Mouse (Mus musculus): ENCODE measurements around the gene Epor.

Epor gene

DNA sequence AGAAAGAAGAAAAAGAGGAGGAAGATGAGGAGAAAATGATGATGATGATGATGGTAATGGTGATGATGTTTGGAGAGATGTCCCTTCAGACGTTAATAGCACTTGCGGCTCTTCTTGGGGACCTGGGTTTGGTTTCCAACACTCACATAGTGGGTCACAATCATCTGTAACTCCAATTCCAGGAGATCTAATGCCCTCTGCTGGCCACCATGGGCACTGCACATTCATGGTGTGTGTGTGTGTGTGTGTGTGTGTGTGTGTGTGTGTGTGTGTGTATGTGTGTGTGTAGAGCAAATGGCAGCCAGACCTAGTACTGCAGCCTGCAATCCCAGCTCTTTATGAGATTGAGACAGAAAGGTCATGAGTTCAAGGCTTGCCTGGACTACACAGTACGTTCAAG, 11.3 kb downstream of the Epor start:
- peaks cover 33% of the 10 kb centered on the region for H3K4me1 ChIP-seq (replicated peaks; ENCODE audit: low read depth, low read length)
- TF ChIP-seq CTCF (conservative IDR thresholded peaks at IDR 0.05; ENCODE audit: low read length) (peak; percentile 47), POU5F1 (IDR thresholded peaks at IDR 0.05; ENCODE audit: borderline replicate concordance, low read length) (no peak)

GRCm38 (mm10) chr9:21950322-21950721, 13.0 kb downstream of the Epor start:
- peaks cover 28% of the 10 kb centered on the region for H3K4me1 ChIP-seq (replicated peaks; ENCODE audit: low read depth, low read length)

More for the DNA sequence above, 11.3 kb downstream of the Epor start:
- Histone ChIP-seq H3K36me3 (ENCODE audit: insufficient read depth, low read length) (peaks cover 4% of the 10 kb centered on the region), H3K4me3 (replicated peaks; ENCODE audit: low read length) (no peak overlapping the region), H3K9me3 (ENCODE audit: low read length) (0 out of 2 replicates have a peak, but pooled peaks cover 4% of the 10 kb centered on the region), H3K27me3 (ENCODE audit: insufficient read depth, low read length) (peaks cover 28% of the 10 kb centered on the region)

DNA sequence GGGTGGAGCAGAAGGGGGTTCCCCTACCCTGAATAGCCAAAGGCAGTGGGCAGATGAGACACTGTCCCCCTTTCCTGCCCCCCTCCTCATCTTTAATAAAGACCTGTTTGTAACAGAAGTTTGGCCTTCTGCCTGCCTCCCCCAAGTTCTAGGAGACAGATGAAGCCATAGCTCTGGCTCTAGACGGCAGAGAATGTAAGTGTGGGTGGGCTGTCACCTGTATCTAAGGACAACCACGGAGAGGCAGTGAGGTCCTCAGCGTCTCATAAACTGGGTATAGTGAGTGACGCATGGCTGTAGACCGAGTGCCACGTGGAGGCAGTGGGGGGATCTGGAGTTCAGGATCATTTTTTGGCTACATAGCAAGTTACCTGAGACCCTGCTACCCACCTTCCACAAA, 14.5 kb downstream of the Epor start:
- TF ChIP-seq POU5F1 (IDR thresholded peaks at IDR 0.05; ENCODE audit: borderline replicate concordance, low read length): no peak
- no peak for TF ChIP-seq NANOG (IDR thresholded peaks at IDR 0.05; ENCODE audit: borderline replicate concordance, low read length)
- TF ChIP-seq CTCF (conservative IDR thresholded peaks at IDR 0.05; ENCODE audit: low read length): no peak
- Histone ChIP-seq H3K36me3 (ENCODE audit: insufficient read depth, low read length) (no peaks in the 10 kb centered on the region), H3K4me1 (replicated peaks; ENCODE audit: low read depth, low read length) (peaks cover 34% of the 10 kb centered on the region), H3K4me3 (replicated peaks; ENCODE audit: low read length) (no peak overlapping the region), H3K27me3 (ENCODE audit: insufficient read depth, low read length) (peaks cover 49% of the 10 kb centered on the region), H3K9me3 (ENCODE audit: low read length) (0 out of 2 replicates have a peak, but pooled peaks cover 4% of the 10 kb centered on the region)

More at GRCm38 (mm10) chr9:21950322-21950721, 13.0 kb downstream of the Epor start:
- 0 out of 2 replicates have a peak, but pooled peaks cover 4% of the 10 kb centered on the region for H3K9me3 ChIP-seq (ENCODE audit: low read length)
- H3K36me3 ChIP-seq (ENCODE audit: insufficient read depth, low read length): no peaks in the 10 kb centered on the region
- no peak overlapping the region for H3K4me3 ChIP-seq (replicated peaks; ENCODE audit: low read length)
- peaks cover 38% of the 10 kb centered on the region for H3K27me3 ChIP-seq (ENCODE audit: insufficient read depth, low read length)
- TF ChIP-seq NANOG (IDR thresholded peaks at IDR 0.05; ENCODE audit: borderline replicate concordance, low read length): no peak

DNA sequence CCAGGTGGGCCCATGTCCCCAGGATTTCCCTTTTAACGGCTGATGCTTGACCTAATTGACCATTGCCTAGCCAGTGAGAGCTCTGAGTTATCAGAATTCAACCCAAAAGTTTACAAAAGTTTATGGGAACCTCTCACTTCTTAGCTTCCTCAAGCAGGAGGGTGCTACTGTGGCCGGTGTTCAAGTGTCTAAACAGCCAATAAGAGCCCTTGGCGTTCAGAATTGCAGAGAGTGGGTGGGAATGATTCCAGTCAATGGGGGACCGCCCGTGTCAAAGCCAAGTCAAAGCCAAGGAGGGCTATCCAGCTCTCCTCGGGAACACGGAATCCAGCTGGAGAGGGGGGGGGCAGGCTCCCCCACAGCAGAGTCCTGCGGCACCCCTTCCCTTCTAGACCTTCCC, 15.2 kb downstream of the Epor start:
- H3K4me3 ChIP-seq (replicated peaks; ENCODE audit: low read length): peak overlapping the region; percentile 67

GRCm38 (mm10) chr9:21947540-21948130, 15.7 kb downstream of the Epor start:
- TF ChIP-seq CTCF (conservative IDR thresholded peaks at IDR 0.05; ENCODE audit: low read length): no peak
- no peak for TF ChIP-seq POU5F1 (IDR thresholded peaks at IDR 0.05; ENCODE audit: borderline replicate concordance, low read length)
- TF ChIP-seq NANOG (IDR thresholded peaks at IDR 0.05; ENCODE audit: borderline replicate concordance, low read length): no peak
- Histone ChIP-seq H3K4me3 (replicated peaks; ENCODE audit: low read length) (peak overlapping the region; percentile 67), H3K9me3 (ENCODE audit: low read length) (0 out of 2 replicates have a peak, but pooled peaks cover 4% of the 10 kb centered on the region), H3K4me1 (replicated peaks; ENCODE audit: low read depth, low read length) (peaks cover 42% of the 10 kb centered on the region), H3K27me3 (ENCODE audit: insufficient read depth, low read length) (peaks cover 57% of the 10 kb centered on the region), H3K36me3 (ENCODE audit: insufficient read depth, low read length) (no peaks in the 10 kb centered on the region)

More for the DNA sequence above, 15.2 kb downstream of the Epor start:
- H3K9me3 ChIP-seq (ENCODE audit: low read length): 0 out of 2 replicates have a peak, but pooled peaks cover 4% of the 10 kb centered on the region
- peaks cover 56% of the 10 kb centered on the region for H3K27me3 ChIP-seq (ENCODE audit: insufficient read depth, low read length)
- H3K36me3 ChIP-seq (ENCODE audit: insufficient read depth, low read length): no peaks in the 10 kb centered on the region
- TF ChIP-seq POU5F1 (IDR thresholded peaks at IDR 0.05; ENCODE audit: borderline replicate concordance, low read length) (no peak), CTCF (conservative IDR thresholded peaks at IDR 0.05; ENCODE audit: low read length) (no peak)
- H3K4me1 ChIP-seq (replicated peaks; ENCODE audit: low read depth, low read length): peaks cover 41% of the 10 kb centered on the region

DNA sequence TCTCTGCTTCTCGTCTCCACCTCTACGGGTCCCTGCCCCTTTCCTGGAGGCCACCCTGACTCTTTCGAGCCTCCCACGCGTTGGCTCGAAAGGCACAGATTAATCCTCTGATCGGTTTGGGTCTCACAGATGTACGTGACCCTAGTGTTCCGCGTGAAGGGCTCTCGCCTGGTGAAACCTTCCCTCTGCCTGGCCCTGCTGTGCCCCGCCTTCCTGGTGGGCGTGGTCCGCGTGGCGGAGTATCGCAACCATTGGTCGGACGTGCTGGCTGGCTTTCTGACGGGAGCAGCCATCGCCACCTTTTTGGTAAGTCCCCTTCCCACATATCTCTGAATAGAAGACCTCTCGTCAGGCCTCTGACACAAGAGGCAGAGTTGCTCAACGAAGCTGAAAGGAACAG, 19.0 kb downstream of the Epor start:
- no peaks in the 10 kb centered on the region for H3K9me3 ChIP-seq (ENCODE audit: low read length)
- H3K27me3 ChIP-seq (ENCODE audit: insufficient read depth, low read length): peaks cover 48% of the 10 kb centered on the region
- peak overlapping the region; percentile 59; the same call in 1 of the 2 replicates for H3K4me3 ChIP-seq (replicated peaks; ENCODE audit: low read length)
- no peak for TF ChIP-seq POU5F1 (IDR thresholded peaks at IDR 0.05; ENCODE audit: borderline replicate concordance, low read length)
- TF ChIP-seq NANOG (IDR thresholded peaks at IDR 0.05; ENCODE audit: borderline replicate concordance, low read length): no peak
- TF ChIP-seq CTCF (conservative IDR thresholded peaks at IDR 0.05; ENCODE audit: low read length): no peak
- peaks cover 7% of the 10 kb centered on the region for H3K36me3 ChIP-seq (ENCODE audit: insufficient read depth, low read length)
- peaks cover 42% of the 10 kb centered on the region for H3K4me1 ChIP-seq (replicated peaks; ENCODE audit: low read depth, low read length)

- TF ChIP-seq POU5F1 (IDR thresholded peaks at IDR 0.05; ENCODE audit: borderline replicate concordance, low read length): no peak
- TF ChIP-seq NANOG (IDR thresholded peaks at IDR 0.05; ENCODE audit: borderline replicate concordance, low read length): no peak
- no peak for TF ChIP-seq CTCF (conservative IDR thresholded peaks at IDR 0.05; ENCODE audit: low read length)
- Histone ChIP-seq H3K9me3 (ENCODE audit: low read length) (no peaks in the 10 kb centered on the region), H3K4me3 (replicated peaks; ENCODE audit: low read length) (peak overlapping the region; percentile 59), H3K36me3 (ENCODE audit: insufficient read depth, low read length) (peaks cover 7% of the 10 kb centered on the region), H3K4me1 (replicated peaks; ENCODE audit: low read depth, low read length) (peaks cover 41% of the 10 kb centered on the region), H3K27me3 (ENCODE audit: insufficient read depth, low read length) (peaks cover 42% of the 10 kb centered on the region)
Observed at GRCm38 (mm10) chr9:21943638-21944037, 19.7 kb downstream of the Epor start.

DNA sequence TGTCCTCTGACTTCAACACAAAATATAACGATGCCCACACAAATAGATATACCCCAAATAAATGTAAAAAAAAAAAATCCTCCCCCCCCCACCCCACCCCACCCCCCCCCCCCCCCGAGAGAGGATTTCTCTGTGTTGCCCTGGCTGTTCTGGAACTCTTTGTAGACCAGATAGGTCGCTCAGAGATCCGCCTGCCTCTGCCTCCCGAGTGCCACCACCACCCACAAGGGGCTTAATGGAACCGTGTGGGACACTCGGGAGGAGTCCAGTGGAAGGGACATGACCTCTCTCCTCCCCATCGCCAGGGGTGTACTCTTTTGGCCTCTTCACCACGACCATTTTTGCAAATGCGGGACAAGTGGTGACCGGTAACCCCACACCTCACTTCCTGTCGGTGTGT, 20.3 kb downstream of the Epor start:
- H3K27me3 ChIP-seq (ENCODE audit: insufficient read depth, low read length): peaks cover 40% of the 10 kb centered on the region
- H3K36me3 ChIP-seq (ENCODE audit: insufficient read depth, low read length): peaks cover 7% of the 10 kb centered on the region
- H3K4me1 ChIP-seq (replicated peaks; ENCODE audit: low read depth, low read length): peaks cover 35% of the 10 kb centered on the region
- no peaks in the 10 kb centered on the region for H3K9me3 ChIP-seq (ENCODE audit: low read length)
- TF ChIP-seq NANOG (IDR thresholded peaks at IDR 0.05; ENCODE audit: borderline replicate concordance, low read length) (no peak), POU5F1 (IDR thresholded peaks at IDR 0.05; ENCODE audit: borderline replicate concordance, low read length) (no peak), CTCF (conservative IDR thresholded peaks at IDR 0.05; ENCODE audit: low read length) (no peak)
- peak overlapping the region; percentile 59 for H3K4me3 ChIP-seq (replicated peaks; ENCODE audit: low read length)
